Mouse (Mus musculus) brain, adult 10 weeks (tissue): ENCODE measurements around the gene Itga7. TPM values are rescaled to one million over a fixed set of nuclear protein-coding genes. Genes with fewer than 3 reads are reported as not detected.

ENCODE experiments used
- polyA plus RNA-seq: library from polyadenylated mRNA; stranded (reverse); fragments of 350-450 nt; fragmentation: Illumina TruSeq; extraction: RNeasy Lipid Tissue Mini Kit (QIAGEN cat#74804); gene quantifications from one replicate; pipeline ENCODE4 v1.2.3, GENCODE M21; 2015; ENCODE audit warnings: low read depth, low replicate concordance

Gene Itga7
- 14.0 TPM for polyA plus RNA-seq

GRCm38 (mm10) chr10:128933574-128933973 lies at the start of gene Itga7:
Gene Itga7, plus strand, starts transcription at chr10:128933818.

GRCm38 (mm10) chr10:128891296-128892094 lies 42.1 kb upstream of the Itga7 start, which contains the start of gene Gdf11:
Gene Gdf11, minus strand, starts transcription at chr10:128891718.

GRCm38 (mm10) chr10:128900698-128901097 lies 32.9 kb upstream of the Itga7 start, which contains the start of gene Cd63:
Gene Cd63, plus strand, starts transcription at chr10:128900989.

GRCm38 (mm10) chr10:128922822-128923012 lies 10.9 kb upstream of the Itga7 start, which contains the start of gene Rdh5:
Gene Rdh5, minus strand, starts transcription at chr10:128922888.

GRCm38 (mm10) chr10:128923935-128924334 lies 9.7 kb upstream of the Itga7 start, which contains the start of gene Bloc1s1:
Gene Bloc1s1, minus strand, starts transcription at chr10:128924035.

GRCm38 (mm10) chr10:128960590-128961584 lies 27.3 kb downstream of the Itga7 start, which contains the start of gene Mettl7b:
Gene Mettl7b, minus strand, starts transcription at chr10:128960988.

GRCm38 (mm10) chr10:128989131-128989530 lies 55.5 kb downstream of the Itga7 start, which contains the start of gene Olfr9:
Gene Olfr9, plus strand, starts transcription at chr10:128989431.

Other genes starting within 250 kb of the Itga7 start
- 144 TPM for gene Rab5b, start 237.6 kb upstream of the Itga7 start, polyA plus RNA-seq
- 1.2 TPM for gene Pmel, start 229.6 kb upstream of the Itga7 start, polyA plus RNA-seq
- gene Cdk2, start 228.8 kb upstream of the Itga7 start, polyA plus RNA-seq: 3.0 TPM
- 7.5 TPM for gene Dgka, start 189.0 kb upstream of the Itga7 start, polyA plus RNA-seq
- 35.5 TPM for gene Pym1, start 185.9 kb upstream of the Itga7 start, polyA plus RNA-seq
- gene Mmp19, start 142.9 kb upstream of the Itga7 start, polyA plus RNA-seq: 0.30 TPM
- gene Dnajc14, start 129.8 kb upstream of the Itga7 start, polyA plus RNA-seq: 51.2 TPM
- gene Tmem198b, start 129.4 kb upstream of the Itga7 start, polyA plus RNA-seq: 8.9 TPM
- gene Sarnp, start 116.5 kb upstream of the Itga7 start, polyA plus RNA-seq: 99.3 TPM
- 18.1 TPM for gene Ormdl2, start 112.2 kb upstream of the Itga7 start, polyA plus RNA-seq
- 12.4 TPM for gene Gdf11, start 42.1 kb upstream of the Itga7 start, polyA plus RNA-seq
- 142 TPM for gene Cd63, start 32.8 kb upstream of the Itga7 start, polyA plus RNA-seq
- gene Rdh5, start 10.9 kb upstream of the Itga7 start, polyA plus RNA-seq: 12.8 TPM
- gene Bloc1s1, start 9.8 kb upstream of the Itga7 start, polyA plus RNA-seq: 236 TPM
- gene Mettl7b, start 27.2 kb downstream of the Itga7 start, polyA plus RNA-seq: not detected
- not detected for gene Olfr9, start 55.6 kb downstream of the Itga7 start, polyA plus RNA-seq
- not detected for gene Olfr763, start 77.0 kb downstream of the Itga7 start, polyA plus RNA-seq
- not detected for gene Olfr764-ps1, start 106.1 kb downstream of the Itga7 start, polyA plus RNA-seq
- gene Olfr765, start 116.2 kb downstream of the Itga7 start, polyA plus RNA-seq: not detected
- gene Olfr766-ps1, start 135.2 kb downstream of the Itga7 start, polyA plus RNA-seq: not detected
- not detected for gene Olfr767, start 149.1 kb downstream of the Itga7 start, polyA plus RNA-seq
- not detected for gene Olfr768, start 165.6 kb downstream of the Itga7 start, polyA plus RNA-seq
- not detected for gene Olfr769, start 184.0 kb downstream of the Itga7 start, polyA plus RNA-seq
- gene Olfr770, start 205.2 kb downstream of the Itga7 start, polyA plus RNA-seq: not detected
- not detected for gene Olfr771, start 230.9 kb downstream of the Itga7 start, polyA plus RNA-seq
- gene Olfr772, start 244.1 kb downstream of the Itga7 start, polyA plus RNA-seq: not detected